Mouse (Mus musculus) kidney, adult 18-20 months (tissue): ENCODE measurements at regions not wholly inside any gene's neighbourhood (a gene's known extent, or its start where the extent isn't known, plus 50 kb on each side); places are given as distances from the start of the nearest gene placed in this dataset.
A peak's percentile ranks its signal among the peaks of the same experiment; 100 is the strongest.

Experiments used
- DNase-seq: peaks from one replicate; pipeline ENCODE4 v3.0.0; 2021

- DNase-seq = no peak
Observed at GRCm38 (mm10) chr19:14197864-14198263, 284.5 kb downstream of the Olfr1505 start.

- no peak for DNase-seq
Observed at GRCm38 (mm10) chr19:14220507-14220909, 307.2 kb downstream of the Olfr1505 start.

- no peak for DNase-seq
Observed at GRCm38 (mm10) chr19:14225061-14225696, 311.8 kb downstream of the Olfr1505 start.

GRCm38 (mm10) chr19:14225787-14226186 lies 312.5 kb downstream of the Olfr1505 start:
- DNase-seq = no peak

- no peak for DNase-seq
Observed at GRCm38 (mm10) chr19:14226521-14226920, 313.2 kb downstream of the Olfr1505 start.

- no peak for DNase-seq
Observed at GRCm38 (mm10) chr19:14243565-14243964, 330.2 kb downstream of the Olfr1505 start.

- DNase-seq = no peak
Observed at GRCm38 (mm10) chr19:14246973-14247614, 333.8 kb downstream of the Olfr1505 start.

GRCm38 (mm10) chr19:14247979-14248378 lies 334.6 kb downstream of the Olfr1505 start:
- DNase-seq = peak; percentile 8

GRCm38 (mm10) chr19:14258621-14259051 lies 339.2 kb downstream of the Tle4 start:
- DNase-seq = no peak

- no peak for DNase-seq
Observed at GRCm38 (mm10) chr19:14259223-14259622, 338.6 kb downstream of the Tle4 start.

- no peak for DNase-seq
Observed at GRCm38 (mm10) chr19:14289331-14289737, 308.5 kb downstream of the Tle4 start.

- no peak for DNase-seq
Observed at GRCm38 (mm10) chr19:14290911-14291310, 306.9 kb downstream of the Tle4 start.

- no peak for DNase-seq
Observed at GRCm38 (mm10) chr19:14293172-14293571, 304.7 kb downstream of the Tle4 start.

- no peak for DNase-seq
Observed at GRCm38 (mm10) chr19:14301176-14301943, 296.5 kb downstream of the Tle4 start.

- DNase-seq = no peak
Observed at GRCm38 (mm10) chr19:14314301-14314700, 283.6 kb downstream of the Tle4 start.

GRCm38 (mm10) chr19:14319677-14320191 lies 278.1 kb downstream of the Tle4 start:
- no peak for DNase-seq

GRCm38 (mm10) chr19:14325353-14326052 lies 272.3 kb downstream of the Tle4 start:
- DNase-seq = no peak

- no peak for DNase-seq
Observed at GRCm38 (mm10) chr19:14333041-14334012, 264.5 kb downstream of the Tle4 start.

GRCm38 (mm10) chr19:14337025-14337424 lies 260.8 kb downstream of the Tle4 start:
- DNase-seq = no peak

GRCm38 (mm10) chr19:14340759-14341158 lies 257.1 kb downstream of the Tle4 start:
- DNase-seq = no peak

GRCm38 (mm10) chr19:14343890-14344289 lies 254.0 kb downstream of the Tle4 start:
- no peak for DNase-seq

GRCm38 (mm10) chr19:14344467-14344866 lies 253.4 kb downstream of the Tle4 start:
- no peak for DNase-seq
